Mouse (Mus musculus): ENCODE results near the gene Slc2a5. TPM values are rescaled to one million over a fixed set of nuclear protein-coding genes. Genes with fewer than 3 reads are reported as not detected.

The Slc2a5 gene
- polyA plus RNA-seq, 1 experiment from 2014 or later = 26.9 TPM

GRCm38 (mm10) chr4:150096309-150096708 lies 22.8 kb upstream of the Slc2a5 start:
- ATAC-seq = no peak

GRCm38 (mm10) chr4:150097847-150098246 lies 21.2 kb upstream of the Slc2a5 start:
- Histone ChIP-seq H3K27me3 (replicated peaks; ENCODE audit: control insufficient read depth, insufficient read depth, low read length) (no peaks in the 10 kb centered on the region), H3K36me3 (ENCODE audit: control insufficient read depth, insufficient read depth) (peaks cover 31% of the 10 kb centered on the region; the same call in 1 of the 2 replicates), H3K27ac (ENCODE audit: low read depth, low read length) (no peak overlapping the region), H3K9ac (ENCODE audit: low read depth, low read length) (no peak overlapping the region), H3K9me3 (ENCODE audit: control insufficient read depth) (no peaks in the 10 kb centered on the region), H3K4me2 (replicated peaks; ENCODE audit: low read depth) (no peak overlapping the region), H3K4me1 (replicated peaks; ENCODE audit: control insufficient read depth, insufficient read depth, low read length) (peaks cover 12% of the 10 kb centered on the region), H3K4me3 (ENCODE audit: low read depth, low read length) (no peak overlapping the region)
- no peak for TF ChIP-seq CTCF (IDR thresholded peaks at IDR 0.05; ENCODE audit: low read depth)
- 61% methylated on average over 4 of the region's 4 CpGs for WGBS
- ATAC-seq = no peak

More at GRCm38 (mm10) chr4:150096309-150096708, 22.8 kb upstream of the Slc2a5 start:
- Histone ChIP-seq H3K9ac (ENCODE audit: low read depth, low read length) (no peak overlapping the region), H3K27ac (ENCODE audit: low read depth, low read length) (no peak overlapping the region), H3K4me3 (ENCODE audit: low read depth, low read length) (no peak overlapping the region), H3K27me3 (replicated peaks; ENCODE audit: control insufficient read depth, insufficient read depth, low read length) (no peaks in the 10 kb centered on the region), H3K4me2 (replicated peaks; ENCODE audit: low read depth) (no peak overlapping the region), H3K9me3 (ENCODE audit: control insufficient read depth) (no peaks in the 10 kb centered on the region), H3K4me1 (replicated peaks; ENCODE audit: control insufficient read depth, insufficient read depth, low read length) (peaks cover 12% of the 10 kb centered on the region), H3K36me3 (ENCODE audit: control insufficient read depth, insufficient read depth) (peaks cover 17% of the 10 kb centered on the region; the same call in 1 of the 2 replicates)
- WGBS = 63% methylated on average over 7 of the region's 7 CpGs
- TF ChIP-seq CTCF (IDR thresholded peaks at IDR 0.05; ENCODE audit: low read depth) = no peak

GRCm38 (mm10) chr4:150098880-150099279 lies 20.2 kb upstream of the Slc2a5 start:
- peak; percentile 100 for TF ChIP-seq CTCF (IDR thresholded peaks at IDR 0.05; ENCODE audit: low read depth)
- peaks cover 12% of the 10 kb centered on the region for H3K4me1 ChIP-seq (replicated peaks; ENCODE audit: control insufficient read depth, insufficient read depth, low read length)
- no peak overlapping the region for H3K27ac ChIP-seq (ENCODE audit: low read depth, low read length)
- H3K4me2 ChIP-seq (replicated peaks; ENCODE audit: low read depth) = no peak overlapping the region
- no peaks in the 10 kb centered on the region for H3K27me3 ChIP-seq (replicated peaks; ENCODE audit: control insufficient read depth, insufficient read depth, low read length)
- 20% methylated on average over 10 of the region's 10 CpGs for WGBS
- H3K9me3 ChIP-seq (ENCODE audit: control insufficient read depth) = no peaks in the 10 kb centered on the region
- 0 out of 2 replicates have a peak, but pooled peaks have one; percentile 25 for ATAC-seq
- peaks cover 35% of the 10 kb centered on the region; the same call in 1 of the 2 replicates for H3K36me3 ChIP-seq (ENCODE audit: control insufficient read depth, insufficient read depth)
- H3K4me3 ChIP-seq (ENCODE audit: low read depth, low read length) = no peak overlapping the region
- no peak overlapping the region for H3K9ac ChIP-seq (ENCODE audit: low read depth, low read length)

- no peak for TF ChIP-seq CTCF (IDR thresholded peaks at IDR 0.05; ENCODE audit: low read depth)
- Histone ChIP-seq H3K4me3 (ENCODE audit: low read depth, low read length) (no peak overlapping the region), H3K36me3 (ENCODE audit: control insufficient read depth, insufficient read depth) (peaks cover 31% of the 10 kb centered on the region; the same call in 1 of the 2 replicates), H3K27ac (ENCODE audit: low read depth, low read length) (no peak overlapping the region), H3K9me3 (ENCODE audit: control insufficient read depth) (no peaks in the 10 kb centered on the region), H3K4me1 (replicated peaks; ENCODE audit: control insufficient read depth, insufficient read depth, low read length) (no peaks in the 10 kb centered on the region), H3K9ac (ENCODE audit: low read depth, low read length) (no peak overlapping the region), H3K4me2 (replicated peaks; ENCODE audit: low read depth) (no peak overlapping the region), H3K27me3 (replicated peaks; ENCODE audit: control insufficient read depth, insufficient read depth, low read length) (no peaks in the 10 kb centered on the region)
- ATAC-seq = peak; percentile 66
- WGBS = 51% methylated on average over 7 of the region's 7 CpGs
Measured at GRCm38 (mm10) chr4:150102822-150103221, 16.3 kb upstream of the Slc2a5 start.

DNA sequence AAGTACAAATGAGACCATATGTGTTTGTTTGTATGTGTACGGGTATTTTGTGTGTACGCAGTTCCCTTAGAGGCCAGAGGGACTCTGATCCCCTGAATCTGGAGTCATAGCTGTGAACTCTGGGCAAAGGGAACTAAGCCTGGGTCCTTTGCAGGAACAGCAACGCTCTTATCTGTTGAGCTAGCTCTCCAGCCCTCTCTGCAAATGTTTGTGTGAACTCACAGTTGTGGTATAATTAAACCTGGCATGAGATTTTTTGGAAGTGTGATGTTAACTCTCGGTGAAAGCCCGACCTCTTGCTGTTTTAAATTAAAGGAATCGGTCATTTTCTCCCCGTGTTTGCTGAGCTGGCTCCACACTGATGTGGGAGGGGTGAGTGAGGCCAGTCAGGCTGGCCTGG lies 13.4 kb upstream of the Slc2a5 start:
- no peak overlapping the region for H3K4me3 ChIP-seq (ENCODE audit: low read depth, low read length)
- H3K9ac ChIP-seq (ENCODE audit: low read depth, low read length) = no peak overlapping the region
- H3K4me2 ChIP-seq (replicated peaks; ENCODE audit: low read depth) = no peak overlapping the region
- no peaks in the 10 kb centered on the region for H3K4me1 ChIP-seq (replicated peaks; ENCODE audit: control insufficient read depth, insufficient read depth, low read length)
- peaks cover 22% of the 10 kb centered on the region; the same call in 1 of the 2 replicates for H3K36me3 ChIP-seq (ENCODE audit: control insufficient read depth, insufficient read depth)
- no peak overlapping the region for H3K27ac ChIP-seq (ENCODE audit: low read depth, low read length)
- 33% methylated on average over 7 of the region's 7 CpGs for WGBS
- H3K9me3 ChIP-seq (ENCODE audit: control insufficient read depth) = no peaks in the 10 kb centered on the region
- TF ChIP-seq CTCF (IDR thresholded peaks at IDR 0.05; ENCODE audit: low read depth) = no peak
- no peaks in the 10 kb centered on the region for H3K27me3 ChIP-seq (replicated peaks; ENCODE audit: control insufficient read depth, insufficient read depth, low read length)
- no peak for ATAC-seq

GRCm38 (mm10) chr4:150106637-150107036 lies 12.4 kb upstream of the Slc2a5 start:
- H3K4me3 ChIP-seq (ENCODE audit: low read depth, low read length) = no peak overlapping the region
- H3K9me3 ChIP-seq (ENCODE audit: control insufficient read depth) = no peaks in the 10 kb centered on the region
- peaks cover 15% of the 10 kb centered on the region; the same call in 1 of the 2 replicates for H3K36me3 ChIP-seq (ENCODE audit: control insufficient read depth, insufficient read depth)
- H3K27me3 ChIP-seq (replicated peaks; ENCODE audit: control insufficient read depth, insufficient read depth, low read length) = no peaks in the 10 kb centered on the region
- H3K27ac ChIP-seq (ENCODE audit: low read depth, low read length) = no peak overlapping the region
- no peak for TF ChIP-seq CTCF (IDR thresholded peaks at IDR 0.05; ENCODE audit: low read depth)
- no peaks in the 10 kb centered on the region for H3K4me1 ChIP-seq (replicated peaks; ENCODE audit: control insufficient read depth, insufficient read depth, low read length)
- WGBS = 82% methylated on average over 5 of the region's 5 CpGs
- H3K4me2 ChIP-seq (replicated peaks; ENCODE audit: low read depth) = no peak overlapping the region
- ATAC-seq = no peak
- H3K9ac ChIP-seq (ENCODE audit: low read depth, low read length) = no peak overlapping the region

- ATAC-seq = no peak
- no peak overlapping the region for H3K27ac ChIP-seq (ENCODE audit: low read depth, low read length)
- TF ChIP-seq CTCF (IDR thresholded peaks at IDR 0.05; ENCODE audit: low read depth) = no peak
Measured at GRCm38 (mm10) chr4:150109636-150110035, 9.4 kb upstream of the Slc2a5 start.

More at GRCm38 (mm10) chr4:150109636-150110035, 9.4 kb upstream of the Slc2a5 start:
- H3K9ac ChIP-seq (ENCODE audit: low read depth, low read length) = no peak overlapping the region
- no peak overlapping the region for H3K4me2 ChIP-seq (replicated peaks; ENCODE audit: low read depth)
- no peaks in the 10 kb centered on the region for H3K4me1 ChIP-seq (replicated peaks; ENCODE audit: control insufficient read depth, insufficient read depth, low read length)
- WGBS = 72% methylated on average over 3 of the region's 3 CpGs
- no peaks in the 10 kb centered on the region for H3K36me3 ChIP-seq (ENCODE audit: control insufficient read depth, insufficient read depth)
- no peak overlapping the region for H3K4me3 ChIP-seq (ENCODE audit: low read depth, low read length)
- H3K27me3 ChIP-seq (replicated peaks; ENCODE audit: control insufficient read depth, insufficient read depth, low read length) = no peaks in the 10 kb centered on the region
- H3K9me3 ChIP-seq (ENCODE audit: control insufficient read depth) = no peaks in the 10 kb centered on the region

Measured in intestine, postnatal 0 days (tissue).